Mouse (Mus musculus): ENCODE measurements at regions not wholly inside any gene's neighbourhood (a gene's known extent, or its start where the extent isn't known, plus 50 kb on each side); places are given as distances from the start of the nearest gene placed in this dataset.

DNA sequence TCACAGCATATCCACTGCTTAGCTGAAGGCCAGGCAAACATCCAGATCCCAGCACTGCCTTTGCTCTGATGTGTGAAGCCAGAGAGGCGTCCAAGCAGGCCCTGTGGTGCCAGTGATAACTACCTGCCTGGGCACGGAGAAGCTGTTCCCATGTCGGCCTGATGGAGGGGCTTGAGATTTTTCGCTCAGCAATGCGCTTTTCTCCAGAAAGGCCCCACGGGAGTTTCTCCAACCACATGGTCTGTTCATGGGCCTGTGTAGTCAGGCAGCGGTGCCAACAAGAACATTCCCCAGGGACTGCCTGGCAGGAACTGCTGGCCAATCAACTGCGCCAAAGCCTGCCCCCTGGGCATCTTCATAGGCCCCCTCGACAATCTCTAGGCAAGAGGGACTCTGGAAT is 95.4 kb upstream of the Usp24 start:
- TF ChIP-seq EP300 (IDR thresholded peaks at IDR 0.05; ENCODE audit: low read depth) = no peak
- TF ChIP-seq CTCF (IDR thresholded peaks at IDR 0.05; ENCODE audit: low read depth) = no peak

All from liver, embryonic 14.5 days (tissue).